Mouse (Mus musculus) gastrocnemius, adult 2 months (tissue): Measurements from ENCODE around the gene Gm10135. TPM values are rescaled to one million over a fixed set of nuclear protein-coding genes. Genes with fewer than 3 reads are reported as not detected.

Source experiments
- DNase-seq: peaks from one replicate; pipeline ENCODE4 v3.0.0; 2022
- H3K27ac ChIP-seq: fragments of 200-600 bp; 2 replicates; pipeline ENCODE4 v1.8.1; 2022; ENCODE audit warnings: mild to moderate bottlenecking
- H3K4me3 ChIP-seq: fragments of 200-600 bp; 2 replicates; pipeline ENCODE4 v1.8.1; 2022; ENCODE audit warnings: mild to moderate bottlenecking, moderate library complexity
- CTCF ChIP-seq: fragments of 200-600 bp; IDR thresholded peaks from 2 replicates; pipeline ENCODE4 v1.8.1; 2022; ENCODE audit warnings: antibody characterized with exemption, mild to moderate bottlenecking, moderate library complexity
- intact Hi-C: fragments of 180-260 bp; cut with DNase I; formaldehyde crosslinking; loops from one replicate; pipeline ENCODE4 v1.15.1; 2025
- total RNA-seq, 2 experiments: library from RNA; stranded (reverse); gene quantifications; 2 replicates each; pipeline ENCODE4 v1.2.3; 2021

The Gm10135 gene
- total RNA-seq, 2 experiments from 2014 or later: not detected

GRCm38 (mm10) chr5:72994928-72995327 lies 20.4 kb upstream of the Gm10135 start:
- no peak for DNase-seq
- Histone ChIP-seq H3K27ac (no peak overlapping the region), H3K4me3 (no peak overlapping the region)
- intact Hi-C loops: no loop called here
- no peak for TF ChIP-seq CTCF

- no peak for DNase-seq
- H3K27ac ChIP-seq: no peak overlapping the region
- intact Hi-C loops: no loop called here
- no peak for TF ChIP-seq CTCF
- H3K4me3 ChIP-seq: no peak overlapping the region
Measured at GRCm38 (mm10) chr5:72994424-72994823, 19.9 kb upstream of the Gm10135 start.

- Histone ChIP-seq H3K4me3 (no peak overlapping the region), H3K27ac (no peak overlapping the region)
- DNase-seq: no peak
- intact Hi-C loops: no loop called here
- TF ChIP-seq CTCF: no peak
Measured at GRCm38 (mm10) chr5:72992474-72992873, 18.0 kb upstream of the Gm10135 start.

DNA sequence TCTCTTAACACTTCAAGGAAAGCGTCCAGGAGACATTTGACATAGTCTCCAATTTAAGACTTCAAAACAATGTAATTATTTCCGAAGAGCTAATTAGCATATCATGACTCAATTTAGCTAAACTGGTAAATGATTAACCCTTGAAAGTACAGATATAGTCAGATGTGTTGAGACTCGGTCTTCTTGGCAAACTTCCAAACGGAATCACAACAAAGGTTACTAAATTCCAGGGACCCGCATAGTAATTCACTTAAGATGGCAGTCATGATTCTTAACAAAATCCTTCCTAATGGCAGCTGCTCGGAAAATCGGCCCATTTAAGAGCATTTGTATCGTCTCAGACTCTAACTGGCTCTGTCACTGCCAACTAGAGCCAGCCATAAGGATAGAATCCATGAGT lies 15.3 kb upstream of the Gm10135 start:
- intact Hi-C loops: no loop called here
- no peak overlapping the region for H3K4me3 ChIP-seq
- no peak overlapping the region for H3K27ac ChIP-seq
- DNase-seq: no peak
- no peak for TF ChIP-seq CTCF

GRCm38 (mm10) chr5:72987786-72988185 lies 13.3 kb upstream of the Gm10135 start:
- TF ChIP-seq CTCF: no peak
- intact Hi-C loops: no loop called here

GRCm38 (mm10) chr5:72984091-72984490 lies 9.6 kb upstream of the Gm10135 start:
- TF ChIP-seq CTCF: peak; percentile 90
- intact Hi-C loops: loop anchor here (1.0 to 2.0 kb wide), 2 partner anchors 86 to 399 kb away; no protein-coding TSS in a partner anchor
- DNase-seq: no peak
- Histone ChIP-seq H3K4me3 (no peak overlapping the region), H3K27ac (no peak overlapping the region)

More at GRCm38 (mm10) chr5:72987786-72988185, 13.3 kb upstream of the Gm10135 start:
- Histone ChIP-seq H3K27ac (no peak overlapping the region), H3K4me3 (no peak overlapping the region)
- no peak for DNase-seq

GRCm38 (mm10) chr5:72976539-72976938 lies 2.0 kb upstream of the Gm10135 start:
- DNase-seq: no peak
- no peak overlapping the region for H3K4me3 ChIP-seq
- H3K27ac ChIP-seq: no peak overlapping the region
- intact Hi-C loops: no loop called here
- no peak for TF ChIP-seq CTCF

GRCm38 (mm10) chr5:72975996-72976395 lies 1.5 kb upstream of the Gm10135 start:
- TF ChIP-seq CTCF: no peak
- DNase-seq: no peak
- H3K27ac ChIP-seq: no peak overlapping the region
- H3K4me3 ChIP-seq: no peak overlapping the region
- intact Hi-C loops: no loop called here

- no peak overlapping the region for H3K27ac ChIP-seq
- no peak overlapping the region for H3K4me3 ChIP-seq
- DNase-seq: no peak
- intact Hi-C loops: no loop called here
- peak; percentile 18; the same call in 1 of the 2 replicates for TF ChIP-seq CTCF
Measured at GRCm38 (mm10) chr5:72972934-72973333, 1.6 kb downstream of the Gm10135 start.

DNA sequence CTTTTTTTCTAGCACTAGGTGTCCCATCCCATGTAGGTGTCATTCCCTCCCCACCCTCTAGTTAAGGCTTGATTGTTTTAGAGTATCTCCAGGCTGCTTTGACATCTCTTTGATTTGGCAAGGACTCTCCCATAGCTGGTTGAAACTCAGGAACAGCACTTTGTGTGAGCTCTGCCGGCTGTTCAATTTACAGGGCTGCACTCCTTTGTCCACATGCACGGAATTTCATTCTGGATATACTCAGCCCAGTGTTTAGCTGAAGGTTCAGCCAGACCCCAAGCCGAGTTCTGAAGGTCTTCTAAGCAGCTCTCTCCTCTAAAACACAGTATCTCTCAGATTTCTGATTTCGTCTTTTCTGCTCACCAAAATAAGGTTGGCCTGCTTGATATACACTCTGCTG lies 2.1 kb downstream of the Gm10135 start:
- no peak for DNase-seq
- H3K27ac ChIP-seq: no peak overlapping the region
- TF ChIP-seq CTCF: no peak
- no peak overlapping the region for H3K4me3 ChIP-seq
- intact Hi-C loops: no loop called here

GRCm38 (mm10) chr5:72965706-72966105 lies 8.8 kb downstream of the Gm10135 start:
- Histone ChIP-seq H3K27ac (no peak overlapping the region), H3K4me3 (no peak overlapping the region)
- TF ChIP-seq CTCF: no peak
- DNase-seq: no peak
- intact Hi-C loops: no loop called here

- no peak for DNase-seq
- no peak overlapping the region for H3K4me3 ChIP-seq
- peak; percentile 56 for TF ChIP-seq CTCF
- no peak overlapping the region for H3K27ac ChIP-seq
- intact Hi-C loops: loop anchor here (1.0 kb wide), 1 partner anchor 69 kb away; no protein-coding TSS in a partner anchor
Measured at GRCm38 (mm10) chr5:72960096-72960495, 14.4 kb downstream of the Gm10135 start.

GRCm38 (mm10) chr5:72957281-72957680 lies 17.2 kb downstream of the Gm10135 start:
- no peak for TF ChIP-seq CTCF
- DNase-seq: no peak
- intact Hi-C loops: no loop called here
- no peak overlapping the region for H3K27ac ChIP-seq
- H3K4me3 ChIP-seq: no peak overlapping the region

DNA sequence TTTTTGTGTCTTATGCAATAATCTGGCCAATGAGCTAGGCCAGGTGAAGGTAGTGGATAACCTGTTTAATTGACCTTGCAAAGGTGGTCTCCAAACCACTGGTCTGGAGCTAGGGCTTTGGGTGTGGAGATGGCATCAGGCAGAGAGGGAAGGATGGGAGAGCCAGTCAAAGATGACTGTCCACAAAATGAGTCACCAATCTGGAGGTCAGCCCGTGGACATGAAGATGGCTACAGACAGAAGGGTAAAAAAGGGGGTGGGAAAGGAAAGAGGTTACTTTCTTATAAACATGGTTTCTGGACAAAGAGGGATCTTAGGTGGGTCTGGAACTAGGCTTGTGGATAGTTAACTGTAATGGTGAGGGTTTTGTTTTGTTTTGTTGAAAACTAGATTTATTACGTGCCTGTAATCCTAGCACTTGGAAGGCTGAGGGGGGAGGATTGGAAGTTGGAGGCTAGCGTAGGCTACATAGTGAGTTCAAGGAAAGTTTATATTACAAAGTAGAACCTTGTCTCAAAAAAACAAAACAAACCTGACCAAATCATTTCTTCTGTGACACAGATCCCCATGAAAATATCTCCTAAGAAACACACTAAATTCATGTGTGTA lies 20.4 kb downstream of the Gm10135 start:
- no peak for TF ChIP-seq CTCF
- no peak overlapping the region for H3K4me3 ChIP-seq
- no peak for DNase-seq
- H3K27ac ChIP-seq: peak overlapping the region; percentile 52; the same call in 1 of the 2 replicates
- intact Hi-C loops: no loop called here
